Mouse (Mus musculus) limb, embryonic 11.5 days (tissue): ENCODE measurements at regions not wholly inside any gene's neighbourhood (a gene's known extent, or its start where the extent isn't known, plus 50 kb on each side); places are given as distances from the start of the nearest gene placed in this dataset.

Source experiments
- ATAC-seq: fragments of 200-750 bp; cut with Nextera tagmentation; 2 replicates; pipeline ENCODE4 v1.8.0; 2017; ENCODE audit warnings: low read depth; ENCODE audit not compliant: insufficient number of reproducible peaks, low FRiP score, low TSS enrichment
- DNase-seq: peaks from one replicate; pipeline ENCODE4 v3.0.0-alpha.2; 2015; ENCODE audit warnings: low spot score
- H3K27ac ChIP-seq: fragments of 300-500 bp; sonication (generic); replicated peaks from 2 replicates; pipeline ENCODE4 v1.5.1; 2014; ENCODE audit warnings: low read depth, mild to moderate bottlenecking, low read length
- H3K27me3 ChIP-seq: fragments of 300-500 bp; sonication (generic); 2 replicates; pipeline ENCODE4 v1.6.1; 2014; ENCODE audit warnings: mild to moderate bottlenecking, low read length, mixed read lengths; ENCODE audit not compliant: control insufficient read depth, insufficient read depth
- H3K36me3 ChIP-seq: fragments of 300-500 bp; sonication (generic); 2 replicates; pipeline ENCODE4 v1.6.1; 2014; ENCODE audit warnings: mild to moderate bottlenecking, low read length, moderate library complexity, mixed read lengths; ENCODE audit not compliant: control insufficient read depth, insufficient read depth
- H3K4me1 ChIP-seq: fragments of 300-500 bp; sonication (generic); 2 replicates; pipeline ENCODE4 v1.6.1; 2014; ENCODE audit warnings: low read length, mixed read lengths; ENCODE audit not compliant: control insufficient read depth, insufficient read depth
- H3K4me2 ChIP-seq: fragments of 300-500 bp; sonication (generic); 2 replicates; pipeline ENCODE4 v1.6.1; 2014; ENCODE audit warnings: low read depth, mild to moderate bottlenecking, moderate library complexity; ENCODE audit not compliant: severe bottlenecking
- H3K4me3 ChIP-seq: fragments of 300-500 bp; sonication (generic); 2 replicates; pipeline ENCODE4 v1.5.1; 2014; ENCODE audit warnings: low read depth, low read length
- H3K9ac ChIP-seq: fragments of 300-500 bp; sonication (generic); 2 replicates; pipeline ENCODE4 v1.6.1; 2014; ENCODE audit warnings: mild to moderate bottlenecking, low read length
- H3K9me3 ChIP-seq: fragments of 300-500 bp; sonication (generic); 2 replicates; pipeline ENCODE4 v1.6.1; 2016; ENCODE audit warnings: low read length; ENCODE audit not compliant: control insufficient read depth
- WGBS: fragments of 180-500 bp; shearing (Covaris S2); extraction: QIAGEN DNeasy Blood & Tissue Kit; methylation state at CpG from one replicate; pipeline ENCODE4 v1.1.7; 2014; 5-methylcytosine and 5-hydroxymethylcytosine counted together

DNA sequence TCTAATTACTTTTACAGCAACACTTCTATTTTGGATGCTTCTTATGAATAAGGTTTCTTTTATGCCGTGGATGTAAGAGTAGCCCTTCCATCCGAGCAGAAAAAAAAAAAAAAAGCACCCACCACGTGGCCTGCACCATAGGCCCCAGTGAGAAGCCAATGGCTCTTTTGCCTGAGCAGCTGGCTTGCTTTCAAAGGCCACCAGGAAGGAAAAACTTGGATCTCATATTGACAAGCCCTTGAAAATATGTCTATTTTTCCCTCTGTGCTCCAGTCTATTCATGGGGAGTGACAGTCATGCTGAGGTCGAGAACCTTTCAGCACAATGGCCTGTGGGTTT, 252.4 kb downstream of the Foxo1 start:
- Histone ChIP-seq H3K4me2 (no peak overlapping the region), H3K36me3 (no peaks in the 10 kb centered on the region), H3K27me3 (no peaks in the 10 kb centered on the region), H3K9me3 (no peaks in the 10 kb centered on the region), H3K27ac (no peak overlapping the region), H3K4me1 (0 out of 2 replicates have a peak, but pooled peaks cover 3% of the 10 kb centered on the region), H3K9ac (no peak overlapping the region), H3K4me3 (no peak overlapping the region)
- ATAC-seq, result no peak
- no peak for DNase-seq
- 41% methylated on average over 4 of the region's 4 CpGs for WGBS

DNA sequence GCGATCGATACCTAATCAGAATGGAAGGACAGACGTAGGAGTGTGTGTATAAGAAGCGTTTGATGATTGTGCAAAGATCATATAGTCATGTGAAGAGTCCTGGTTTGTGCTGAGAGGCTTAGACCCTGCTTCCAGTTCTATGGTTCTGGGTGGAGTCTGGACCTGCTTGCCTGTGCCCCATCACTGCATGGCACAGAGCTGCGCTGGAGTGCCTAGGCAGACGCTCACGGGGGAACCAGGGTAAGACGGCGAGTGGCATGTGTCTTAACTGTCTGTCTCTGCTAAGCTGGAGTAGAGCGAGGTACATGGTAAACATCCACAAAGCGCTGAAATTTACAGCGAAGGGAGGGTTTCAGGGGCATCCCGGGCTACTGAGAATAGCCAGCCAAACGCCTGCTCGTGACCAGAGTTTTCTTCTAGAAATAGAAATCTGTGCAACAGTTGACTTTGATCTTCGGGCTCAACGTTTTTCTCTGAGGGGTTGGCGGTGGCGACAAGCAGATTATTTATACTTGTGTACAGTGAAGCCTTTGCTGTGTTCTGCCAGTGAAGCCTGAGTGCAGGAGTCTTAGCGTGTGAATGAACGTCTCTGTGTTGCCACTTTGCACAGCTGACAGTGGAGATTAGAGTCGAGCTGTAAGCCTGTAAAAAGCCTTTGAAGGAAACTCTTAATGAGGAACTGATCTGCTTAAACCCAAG, 251.9 kb downstream of the Foxo1 start:
- H3K9me3 ChIP-seq, result no peaks in the 10 kb centered on the region
- ATAC-seq, result no peak

DNA sequence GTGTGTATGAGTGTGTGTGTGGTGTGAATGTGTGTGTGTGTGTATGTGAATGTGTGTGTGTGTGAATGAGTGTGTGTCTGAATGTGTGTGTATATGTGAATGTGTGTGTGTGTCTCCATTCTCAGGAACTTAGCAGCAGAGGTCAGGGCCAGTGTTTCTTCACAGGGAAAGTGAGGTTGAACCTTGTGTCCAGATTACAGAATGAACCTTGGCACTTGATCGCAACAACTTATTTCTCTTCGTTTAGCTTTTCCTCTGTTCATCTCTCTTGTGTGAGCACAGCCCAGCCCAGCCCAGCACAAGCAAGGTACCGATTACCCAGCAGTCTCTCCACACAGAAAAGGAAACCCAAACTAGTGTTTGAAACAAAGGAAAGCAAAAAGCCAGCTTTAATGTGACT, 249.7 kb downstream of the Foxo1 start:
- no peak overlapping the region for H3K4me2 ChIP-seq
- DNase-seq (no peak), ATAC-seq (no peak)
- no peaks in the 10 kb centered on the region for H3K27me3 ChIP-seq
- no peaks in the 10 kb centered on the region for H3K9me3 ChIP-seq
- WGBS, result 88% methylated on average over 3 of the region's 3 CpGs
- H3K4me1 ChIP-seq, result 0 out of 2 replicates have a peak, but pooled peaks cover 3% of the 10 kb centered on the region
- H3K4me3 ChIP-seq, result no peak overlapping the region
- H3K27ac ChIP-seq, result no peak overlapping the region
- no peak overlapping the region for H3K9ac ChIP-seq
- no peaks in the 10 kb centered on the region for H3K36me3 ChIP-seq

More for the DNA sequence above, 251.9 kb downstream of the Foxo1 start:
- no peak overlapping the region for H3K4me3 ChIP-seq
- no peak overlapping the region for H3K27ac ChIP-seq
- DNase-seq, result peak; percentile 34
- 0 out of 2 replicates have a peak, but pooled peaks cover 3% of the 10 kb centered on the region for H3K4me1 ChIP-seq
- H3K9ac ChIP-seq, result no peak overlapping the region
- WGBS, result 66% methylated on average over 22 of the region's 22 CpGs
- H3K4me2 ChIP-seq, result no peak overlapping the region
- H3K27me3 ChIP-seq, result no peaks in the 10 kb centered on the region
- H3K36me3 ChIP-seq, result no peaks in the 10 kb centered on the region

DNA sequence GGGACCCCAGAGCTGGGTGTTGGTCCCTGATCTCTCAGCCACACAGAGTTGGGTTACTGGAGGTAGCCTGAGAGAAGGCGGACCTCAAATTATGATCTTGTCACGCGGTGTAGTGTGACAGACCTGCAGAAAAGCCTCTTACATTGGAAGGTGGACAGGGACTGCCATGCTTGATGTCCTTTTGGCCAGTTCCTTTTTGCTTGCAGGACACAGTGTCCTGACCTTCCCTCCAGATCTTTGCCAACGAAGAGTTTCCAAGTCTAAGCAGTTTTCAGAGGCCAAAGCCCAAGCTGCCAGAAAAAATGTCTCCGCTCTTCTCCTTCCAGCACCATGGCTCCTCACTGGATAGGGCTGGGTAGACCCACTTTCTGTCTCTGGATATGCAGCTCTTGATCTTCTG, 248.6 kb downstream of the Foxo1 start:
- H3K9ac ChIP-seq, result no peak overlapping the region
- no peaks in the 10 kb centered on the region for H3K9me3 ChIP-seq
- 93% methylated on average over 5 of the region's 5 CpGs for WGBS
- no peak for DNase-seq
- H3K4me1 ChIP-seq, result 0 out of 2 replicates have a peak, but pooled peaks cover 3% of the 10 kb centered on the region
- no peaks in the 10 kb centered on the region for H3K36me3 ChIP-seq
- H3K27me3 ChIP-seq, result no peaks in the 10 kb centered on the region
- H3K4me2 ChIP-seq, result no peak overlapping the region
- H3K27ac ChIP-seq, result no peak overlapping the region
- no peak overlapping the region for H3K4me3 ChIP-seq
- ATAC-seq, result no peak

DNA sequence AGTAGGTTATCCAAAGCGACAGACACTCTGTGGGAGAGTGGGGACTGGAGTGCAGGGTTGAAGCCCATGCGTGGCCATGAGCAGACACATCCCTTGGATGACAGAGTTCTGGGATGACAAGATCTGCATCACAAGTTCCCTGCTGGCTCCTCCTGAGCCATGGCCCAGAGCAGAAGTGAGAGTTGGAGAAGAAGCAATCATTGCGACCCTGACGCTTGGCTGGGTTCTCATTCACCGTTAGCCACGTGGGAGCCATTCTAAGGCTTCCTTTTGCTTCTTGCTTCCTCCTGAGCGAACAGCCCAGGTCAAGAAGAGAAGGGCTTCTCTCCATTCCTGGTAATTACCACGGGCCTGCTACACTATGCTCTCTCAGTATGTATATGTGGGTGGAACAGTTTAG, 244.6 kb downstream of the Foxo1 start:
- DNase-seq, result no peak
- WGBS, result 87% methylated on average over 8 of the region's 8 CpGs
- Histone ChIP-seq H3K27me3 (no peaks in the 10 kb centered on the region), H3K36me3 (no peaks in the 10 kb centered on the region), H3K9ac (no peak overlapping the region), H3K9me3 (no peaks in the 10 kb centered on the region), H3K4me3 (no peak overlapping the region), H3K4me2 (no peak overlapping the region), H3K27ac (no peak overlapping the region), H3K4me1 (no peaks in the 10 kb centered on the region)
- ATAC-seq, result no peak

DNA sequence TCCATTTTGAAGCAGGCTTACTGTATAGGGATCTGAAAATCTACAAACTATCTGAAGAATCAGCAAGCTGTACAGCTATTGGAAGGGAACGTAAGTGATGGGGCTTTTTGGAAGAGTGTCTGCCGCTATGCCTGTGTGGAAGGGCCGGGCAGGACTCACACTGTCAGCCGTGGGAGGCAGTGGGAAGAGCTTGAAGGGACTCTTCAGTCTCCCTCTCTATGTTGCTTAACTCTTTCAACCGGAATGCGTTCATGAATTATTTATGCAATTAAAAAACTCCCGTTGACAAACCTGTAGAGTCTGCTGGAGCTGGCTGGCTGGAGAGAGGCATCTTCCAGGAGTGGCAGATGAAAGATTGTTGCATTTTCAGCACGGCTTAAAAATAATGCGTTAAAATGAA, 243.4 kb downstream of the Foxo1 start:
- H3K9me3 ChIP-seq, result no peaks in the 10 kb centered on the region
- H3K4me2 ChIP-seq, result no peak overlapping the region
- no peak overlapping the region for H3K9ac ChIP-seq
- H3K27ac ChIP-seq, result no peak overlapping the region
- H3K27me3 ChIP-seq, result no peaks in the 10 kb centered on the region
- no peaks in the 10 kb centered on the region for H3K36me3 ChIP-seq
- no peak overlapping the region for H3K4me3 ChIP-seq
- no peak for DNase-seq
- H3K4me1 ChIP-seq, result no peaks in the 10 kb centered on the region
- no peak for ATAC-seq
- WGBS, result 82% methylated on average over 9 of the region's 9 CpGs

DNA sequence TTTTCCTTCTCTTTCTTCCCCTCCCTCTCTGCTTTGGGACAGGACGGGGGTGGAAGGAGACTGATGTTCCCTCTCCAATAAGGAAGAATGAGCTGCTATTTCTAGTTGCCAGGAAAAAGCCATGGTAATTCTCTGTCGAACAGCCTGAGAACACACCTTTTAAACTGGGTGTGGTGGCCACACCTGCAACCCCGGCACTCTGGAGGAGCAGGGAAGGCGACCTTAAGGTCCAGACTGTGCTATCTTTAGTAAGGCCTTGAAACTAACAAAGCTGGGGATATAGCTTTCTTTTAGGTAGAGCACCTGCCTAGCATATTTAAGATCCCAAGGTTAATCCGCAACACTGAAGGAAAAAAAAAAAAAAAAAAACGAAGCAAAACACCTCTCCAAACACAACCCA, 242.7 kb downstream of the Foxo1 start:
- no peaks in the 10 kb centered on the region for H3K4me1 ChIP-seq
- H3K9ac ChIP-seq, result no peak overlapping the region
- H3K27me3 ChIP-seq, result no peaks in the 10 kb centered on the region
- no peaks in the 10 kb centered on the region for H3K36me3 ChIP-seq
- no peak for DNase-seq
- 69% methylated on average over 6 of the region's 6 CpGs for WGBS
- no peak overlapping the region for H3K27ac ChIP-seq
- no peak overlapping the region for H3K4me3 ChIP-seq
- H3K9me3 ChIP-seq, result no peaks in the 10 kb centered on the region
- ATAC-seq, result no peak
- H3K4me2 ChIP-seq, result no peak overlapping the region

DNA sequence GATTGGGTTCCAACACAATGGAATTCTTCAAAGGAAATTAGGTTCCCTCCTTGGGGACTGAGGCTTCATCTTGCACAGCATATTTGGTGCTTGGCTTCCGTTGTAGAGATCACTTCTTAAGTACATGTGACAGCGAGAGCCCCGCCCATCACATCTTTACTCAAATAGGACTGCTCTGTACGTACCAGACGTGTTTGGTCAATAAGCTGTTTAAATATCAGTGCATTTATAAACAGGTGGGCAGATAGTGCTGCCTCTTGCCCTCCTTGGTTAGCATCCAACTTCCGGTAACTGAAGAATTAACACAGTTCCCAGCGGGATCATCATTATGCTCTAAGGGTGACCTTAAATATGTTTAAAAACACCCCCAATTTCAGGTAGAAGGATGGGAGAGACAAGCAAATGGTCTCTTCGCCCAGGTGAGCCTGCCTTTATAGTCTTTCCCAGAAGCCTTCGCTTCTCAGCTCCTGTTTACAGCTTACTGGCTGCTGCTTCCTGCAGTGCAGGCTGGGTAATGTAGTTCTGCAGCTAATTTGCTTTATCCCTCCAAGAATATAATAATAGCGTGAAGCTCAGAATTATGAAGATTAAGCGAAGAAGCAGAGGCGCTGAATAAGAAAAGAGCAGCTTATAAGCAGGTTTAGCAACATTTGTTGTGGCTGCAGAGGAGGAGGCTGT, 242.1 kb downstream of the Foxo1 start:
- no peak overlapping the region for H3K4me3 ChIP-seq
- H3K27me3 ChIP-seq, result no peaks in the 10 kb centered on the region
- 64% methylated on average over 12 of the region's 12 CpGs for WGBS
- no peaks in the 10 kb centered on the region for H3K9me3 ChIP-seq
- ATAC-seq, result no peak
- H3K4me2 ChIP-seq, result peak overlapping the region; percentile 26; the same call in 1 of the 2 replicates
- peak; percentile 36 for DNase-seq
- no peaks in the 10 kb centered on the region for H3K36me3 ChIP-seq
- no peak overlapping the region for H3K27ac ChIP-seq
- no peak overlapping the region for H3K9ac ChIP-seq
- H3K4me1 ChIP-seq, result no peaks in the 10 kb centered on the region
